Mouse (Mus musculus): ENCODE measurements around the gene Tmem9b. TPM values are rescaled to one million over a fixed set of nuclear protein-coding genes. Genes with fewer than 3 reads are reported as not detected.

Gene Tmem9b
- polyA plus RNA-seq, 1 experiment from 2014 or later: 58.9 TPM

- H3K4me3 ChIP-seq (ENCODE audit: low read depth, low read length): no peak overlapping the region
- H3K27ac ChIP-seq (ENCODE audit: low read depth, low read length): no peak overlapping the region
- WGBS (ENCODE audit: insufficient replicate concordance): 56% methylated on average over 7 of the region's 7 CpGs
- no peak overlapping the region for H3K9ac ChIP-seq (ENCODE audit: low read depth, low read length)
- H3K4me1 ChIP-seq (ENCODE audit: control insufficient read depth, insufficient read depth, low read length): peaks cover 10% of the 10 kb centered on the region
- no peak for ATAC-seq (replicated peaks; ENCODE audit: insufficient number of reproducible peaks, low FRiP score, low TSS enrichment)
- peaks cover 38% of the 10 kb centered on the region for H3K27me3 ChIP-seq (ENCODE audit: control insufficient read depth, insufficient read depth, low read length)
- H3K4me2 ChIP-seq: no peak overlapping the region
- no peaks in the 10 kb centered on the region for H3K9me3 ChIP-seq (replicated peaks; ENCODE audit: control insufficient read depth, low read length)
- no peaks in the 10 kb centered on the region for H3K36me3 ChIP-seq (ENCODE audit: control insufficient read depth, insufficient read depth, low read length)
Observed at GRCm38 (mm10) chr7:109783281-109783680, 30.6 kb upstream of the Tmem9b start.

GRCm38 (mm10) chr7:109781470-109782203 lies 29.0 kb upstream of the Tmem9b start, which contains the start of gene Nrip3:
Gene Nrip3, minus strand, starts transcription at chr7:109782025.
- peak within 1 kb of the TSS; percentile 56; the same call in 1 of the 2 replicates for H3K9ac ChIP-seq (ENCODE audit: low read depth, low read length)
- WGBS (ENCODE audit: insufficient replicate concordance): 2% methylated on average over 52 of the region's 52 CpGs
- H3K36me3 ChIP-seq (ENCODE audit: control insufficient read depth, insufficient read depth, low read length): no peaks in the 10 kb centered on the region
- no peak within 1 kb of the TSS for H3K27ac ChIP-seq (ENCODE audit: low read depth, low read length)
- H3K9me3 ChIP-seq (replicated peaks; ENCODE audit: control insufficient read depth, low read length): no peaks in the 10 kb centered on the region
- peaks cover 10% of the 10 kb centered on the region for H3K4me1 ChIP-seq (ENCODE audit: control insufficient read depth, insufficient read depth, low read length)
- ATAC-seq (replicated peaks; ENCODE audit: insufficient number of reproducible peaks, low FRiP score, low TSS enrichment): peak; percentile 83
- H3K27me3 ChIP-seq (ENCODE audit: control insufficient read depth, insufficient read depth, low read length): peaks cover 38% of the 10 kb centered on the region
- peak within 1 kb of the TSS; percentile 98 for H3K4me2 ChIP-seq
- peak within 1 kb of the TSS; percentile 56 for H3K4me3 ChIP-seq (ENCODE audit: low read depth, low read length)

GRCm38 (mm10) chr7:109781087-109781469 lies 28.4 kb upstream of the Tmem9b start:
- H3K36me3 ChIP-seq (ENCODE audit: control insufficient read depth, insufficient read depth, low read length): no peaks in the 10 kb centered on the region
- H3K4me2 ChIP-seq: peak overlapping the region; percentile 98
- ATAC-seq (replicated peaks; ENCODE audit: insufficient number of reproducible peaks, low FRiP score, low TSS enrichment): peak; percentile 55
- H3K4me1 ChIP-seq (ENCODE audit: control insufficient read depth, insufficient read depth, low read length): peaks cover 10% of the 10 kb centered on the region
- H3K9ac ChIP-seq (ENCODE audit: low read depth, low read length): peak overlapping the region; percentile 56; the same call in 1 of the 2 replicates
- H3K9me3 ChIP-seq (replicated peaks; ENCODE audit: control insufficient read depth, low read length): no peaks in the 10 kb centered on the region
- peaks cover 38% of the 10 kb centered on the region for H3K27me3 ChIP-seq (ENCODE audit: control insufficient read depth, insufficient read depth, low read length)
- 3% methylated on average over 24 of the region's 24 CpGs for WGBS (ENCODE audit: insufficient replicate concordance)
- H3K27ac ChIP-seq (ENCODE audit: low read depth, low read length): no peak overlapping the region
- H3K4me3 ChIP-seq (ENCODE audit: low read depth, low read length): peak overlapping the region; percentile 56

GRCm38 (mm10) chr7:109772251-109772650 lies 19.6 kb upstream of the Tmem9b start:
- Histone ChIP-seq H3K9ac (ENCODE audit: low read depth, low read length) (no peak overlapping the region), H3K27ac (ENCODE audit: low read depth, low read length) (no peak overlapping the region), H3K4me3 (ENCODE audit: low read depth, low read length) (no peak overlapping the region), H3K9me3 (replicated peaks; ENCODE audit: control insufficient read depth, low read length) (no peaks in the 10 kb centered on the region), H3K4me1 (ENCODE audit: control insufficient read depth, insufficient read depth, low read length) (no peaks in the 10 kb centered on the region), H3K36me3 (ENCODE audit: control insufficient read depth, insufficient read depth, low read length) (no peaks in the 10 kb centered on the region), H3K27me3 (ENCODE audit: control insufficient read depth, insufficient read depth, low read length) (no peaks in the 10 kb centered on the region), H3K4me2 (no peak overlapping the region)
- no peak for ATAC-seq (replicated peaks; ENCODE audit: insufficient number of reproducible peaks, low FRiP score, low TSS enrichment)

DNA sequence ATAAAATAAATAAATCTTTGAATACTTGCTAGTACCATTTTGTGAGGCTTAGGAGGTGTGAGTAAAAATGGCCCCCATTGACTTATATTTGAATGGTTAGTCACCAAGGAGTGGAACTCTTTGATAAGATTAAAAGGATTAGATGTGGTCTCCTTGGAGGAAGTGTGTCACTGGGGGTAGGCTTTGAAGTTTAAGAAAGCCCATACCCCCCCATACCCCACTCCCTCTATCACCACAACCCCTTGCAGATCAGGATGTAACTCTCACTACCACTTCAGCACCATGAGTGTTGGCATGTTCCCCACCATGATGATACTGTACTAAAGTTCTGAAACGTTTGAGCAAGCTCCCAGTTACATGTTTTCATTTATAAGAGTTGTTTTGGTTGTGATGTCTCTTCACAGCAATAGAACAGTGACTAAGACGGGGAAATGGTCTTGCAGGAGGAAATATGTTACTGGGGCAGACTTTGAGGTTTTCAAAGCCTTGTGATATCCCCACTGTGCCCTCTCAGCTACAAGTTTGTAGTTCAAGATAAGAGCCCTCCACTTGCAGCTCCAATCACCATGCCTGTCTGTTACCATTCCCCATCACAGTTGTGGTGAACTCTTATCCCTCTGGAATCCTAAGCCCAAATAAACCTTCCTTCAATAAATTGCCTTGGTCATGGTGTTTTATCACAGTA lies 16.2 kb upstream of the Tmem9b start:
- Histone ChIP-seq H3K27me3 (ENCODE audit: control insufficient read depth, insufficient read depth, low read length) (no peaks in the 10 kb centered on the region), H3K4me2 (no peak overlapping the region), H3K9me3 (replicated peaks; ENCODE audit: control insufficient read depth, low read length) (no peaks in the 10 kb centered on the region), H3K4me1 (ENCODE audit: control insufficient read depth, insufficient read depth, low read length) (no peaks in the 10 kb centered on the region), H3K36me3 (ENCODE audit: control insufficient read depth, insufficient read depth, low read length) (no peaks in the 10 kb centered on the region), H3K4me3 (ENCODE audit: low read depth, low read length) (no peak overlapping the region), H3K27ac (ENCODE audit: low read depth, low read length) (no peak overlapping the region), H3K9ac (ENCODE audit: low read depth, low read length) (no peak overlapping the region)
- ATAC-seq (replicated peaks; ENCODE audit: insufficient number of reproducible peaks, low FRiP score, low TSS enrichment): no peak
- WGBS (ENCODE audit: insufficient replicate concordance): 32% methylated on average over 2 of the region's 2 CpGs

GRCm38 (mm10) chr7:109767575-109768350 lies 15.1 kb upstream of the Tmem9b start:
- ATAC-seq (replicated peaks; ENCODE audit: insufficient number of reproducible peaks, low FRiP score, low TSS enrichment): no peak

GRCm38 (mm10) chr7:109764009-109764408 lies 11.3 kb upstream of the Tmem9b start:
- Histone ChIP-seq H3K9me3 (replicated peaks; ENCODE audit: control insufficient read depth, low read length) (no peaks in the 10 kb centered on the region), H3K9ac (ENCODE audit: low read depth, low read length) (no peak overlapping the region), H3K4me2 (no peak overlapping the region), H3K27ac (ENCODE audit: low read depth, low read length) (no peak overlapping the region), H3K4me1 (ENCODE audit: control insufficient read depth, insufficient read depth, low read length) (no peaks in the 10 kb centered on the region), H3K4me3 (ENCODE audit: low read depth, low read length) (no peak overlapping the region), H3K27me3 (ENCODE audit: control insufficient read depth, insufficient read depth, low read length) (no peaks in the 10 kb centered on the region), H3K36me3 (ENCODE audit: control insufficient read depth, insufficient read depth, low read length) (no peaks in the 10 kb centered on the region)
- no peak for ATAC-seq (replicated peaks; ENCODE audit: insufficient number of reproducible peaks, low FRiP score, low TSS enrichment)
- 74% methylated on average over 2 of the region's 2 CpGs for WGBS (ENCODE audit: insufficient replicate concordance)

More at GRCm38 (mm10) chr7:109767575-109768350, 15.1 kb upstream of the Tmem9b start:
- Histone ChIP-seq H3K4me1 (ENCODE audit: control insufficient read depth, insufficient read depth, low read length) (no peaks in the 10 kb centered on the region), H3K36me3 (ENCODE audit: control insufficient read depth, insufficient read depth, low read length) (no peaks in the 10 kb centered on the region), H3K27me3 (ENCODE audit: control insufficient read depth, insufficient read depth, low read length) (no peaks in the 10 kb centered on the region), H3K27ac (ENCODE audit: low read depth, low read length) (no peak overlapping the region), H3K4me2 (no peak overlapping the region), H3K9ac (ENCODE audit: low read depth, low read length) (no peak overlapping the region), H3K9me3 (replicated peaks; ENCODE audit: control insufficient read depth, low read length) (no peaks in the 10 kb centered on the region), H3K4me3 (ENCODE audit: low read depth, low read length) (no peak overlapping the region)
- 66% methylated on average over 7 of the region's 7 CpGs for WGBS (ENCODE audit: insufficient replicate concordance)

GRCm38 (mm10) chr7:109756291-109756690 lies 3.6 kb upstream of the Tmem9b start:
- Histone ChIP-seq H3K4me1 (ENCODE audit: control insufficient read depth, insufficient read depth, low read length) (0 out of 2 replicates have a peak, but pooled peaks cover 5% of the 10 kb centered on the region), H3K27ac (ENCODE audit: low read depth, low read length) (no peak overlapping the region), H3K36me3 (ENCODE audit: control insufficient read depth, insufficient read depth, low read length) (no peaks in the 10 kb centered on the region), H3K9me3 (replicated peaks; ENCODE audit: control insufficient read depth, low read length) (no peaks in the 10 kb centered on the region), H3K9ac (ENCODE audit: low read depth, low read length) (no peak overlapping the region), H3K27me3 (ENCODE audit: control insufficient read depth, insufficient read depth, low read length) (no peaks in the 10 kb centered on the region), H3K4me2 (no peak overlapping the region), H3K4me3 (ENCODE audit: low read depth, low read length) (no peak overlapping the region)
- no peak for ATAC-seq (replicated peaks; ENCODE audit: insufficient number of reproducible peaks, low FRiP score, low TSS enrichment)
- WGBS (ENCODE audit: insufficient replicate concordance): 93% methylated on average over 3 of the region's 3 CpGs

All from heart, embryonic 11.5 days (tissue).